Mouse (Mus musculus): ENCODE measurements around the gene Ice1. TPM values are rescaled to one million over a fixed set of nuclear protein-coding genes. Genes with fewer than 3 reads are reported as not detected.

Ice1 gene
- polyA plus RNA-seq, 1 experiment, result 52.2 TPM

- no peak overlapping the region for H3K4me3 ChIP-seq (ENCODE audit: insufficient read depth, low read length)
- no peak overlapping the region for H3K27ac ChIP-seq (ENCODE audit: insufficient read depth, low read length)
- peaks cover 8% of the 10 kb centered on the region for H3K4me1 ChIP-seq (ENCODE audit: control insufficient read depth, insufficient read depth, low read length)
- TF ChIP-seq POLR2A (IDR thresholded peaks at IDR 0.05; ENCODE audit: low read depth, low read length) (no peak), CTCF (IDR thresholded peaks at IDR 0.05; ENCODE audit: borderline replicate concordance, insufficient read depth, low read length) (no peak)
These were observed 22.3 kb upstream of the Ice1 start for GRCm38 (mm10) chr13:70659715-70660114.

GRCm38 (mm10) chr13:70656741-70657140 lies 19.3 kb upstream of the Ice1 start:
- TF ChIP-seq CTCF (IDR thresholded peaks at IDR 0.05; ENCODE audit: borderline replicate concordance, insufficient read depth, low read length), result no peak
- TF ChIP-seq POLR2A (IDR thresholded peaks at IDR 0.05; ENCODE audit: low read depth, low read length), result no peak
- Histone ChIP-seq H3K27ac (ENCODE audit: insufficient read depth, low read length) (no peak overlapping the region), H3K4me1 (ENCODE audit: control insufficient read depth, insufficient read depth, low read length) (peaks cover 16% of the 10 kb centered on the region), H3K4me3 (ENCODE audit: insufficient read depth, low read length) (no peak overlapping the region)

DNA sequence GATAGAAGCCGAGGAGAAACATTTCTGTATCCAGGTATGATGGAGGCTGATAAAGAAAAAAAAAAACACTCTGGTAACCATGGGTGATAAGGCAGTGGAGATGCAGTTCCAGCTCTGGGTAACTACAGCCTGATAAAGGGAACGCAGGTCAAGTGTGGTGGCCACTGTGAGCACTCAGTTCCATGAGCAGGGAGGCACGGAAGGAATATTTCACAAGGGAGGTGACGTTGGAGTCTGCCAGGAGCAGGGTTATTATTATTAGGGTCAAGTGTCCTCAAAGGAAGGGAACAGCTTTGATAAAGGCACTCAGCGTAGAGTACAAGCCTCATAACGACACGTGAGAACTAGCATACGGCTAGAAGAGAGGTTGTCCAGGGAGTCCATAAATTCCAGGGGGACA lies 18.9 kb upstream of the Ice1 start:
- Histone ChIP-seq H3K4me3 (ENCODE audit: insufficient read depth, low read length) (no peak overlapping the region), H3K27ac (ENCODE audit: insufficient read depth, low read length) (peak overlapping the region; percentile 72), H3K4me1 (ENCODE audit: control insufficient read depth, insufficient read depth, low read length) (peaks cover 16% of the 10 kb centered on the region)
- TF ChIP-seq POLR2A (IDR thresholded peaks at IDR 0.05; ENCODE audit: low read depth, low read length) (no peak), CTCF (IDR thresholded peaks at IDR 0.05; ENCODE audit: borderline replicate concordance, insufficient read depth, low read length) (no peak)

GRCm38 (mm10) chr13:70655570-70655969 lies 18.1 kb upstream of the Ice1 start:
- Histone ChIP-seq H3K27ac (ENCODE audit: insufficient read depth, low read length) (peak overlapping the region; percentile 84), H3K4me1 (ENCODE audit: control insufficient read depth, insufficient read depth, low read length) (peaks cover 16% of the 10 kb centered on the region), H3K4me3 (ENCODE audit: insufficient read depth, low read length) (no peak overlapping the region)
- TF ChIP-seq CTCF (IDR thresholded peaks at IDR 0.05; ENCODE audit: borderline replicate concordance, insufficient read depth, low read length) (no peak), POLR2A (IDR thresholded peaks at IDR 0.05; ENCODE audit: low read depth, low read length) (no peak)

GRCm38 (mm10) chr13:70654091-70654770 lies 16.8 kb upstream of the Ice1 start:
- H3K27ac ChIP-seq (ENCODE audit: insufficient read depth, low read length), result peak overlapping the region; percentile 84
- peaks cover 16% of the 10 kb centered on the region for H3K4me1 ChIP-seq (ENCODE audit: control insufficient read depth, insufficient read depth, low read length)
- no peak overlapping the region for H3K4me3 ChIP-seq (ENCODE audit: insufficient read depth, low read length)
- TF ChIP-seq CTCF (IDR thresholded peaks at IDR 0.05; ENCODE audit: borderline replicate concordance, insufficient read depth, low read length) (no peak), POLR2A (IDR thresholded peaks at IDR 0.05; ENCODE audit: low read depth, low read length) (no peak)

GRCm38 (mm10) chr13:70653457-70653856 lies 16.0 kb upstream of the Ice1 start:
- H3K4me1 ChIP-seq (ENCODE audit: control insufficient read depth, insufficient read depth, low read length), result peaks cover 16% of the 10 kb centered on the region
- H3K4me3 ChIP-seq (ENCODE audit: insufficient read depth, low read length), result no peak overlapping the region
- H3K27ac ChIP-seq (ENCODE audit: insufficient read depth, low read length), result no peak overlapping the region
- TF ChIP-seq POLR2A (IDR thresholded peaks at IDR 0.05; ENCODE audit: low read depth, low read length) (no peak), CTCF (IDR thresholded peaks at IDR 0.05; ENCODE audit: borderline replicate concordance, insufficient read depth, low read length) (no peak)

- Histone ChIP-seq H3K4me1 (ENCODE audit: control insufficient read depth, insufficient read depth, low read length) (peaks cover 12% of the 10 kb centered on the region), H3K4me3 (ENCODE audit: insufficient read depth, low read length) (no peak overlapping the region), H3K27ac (ENCODE audit: insufficient read depth, low read length) (no peak overlapping the region)
- TF ChIP-seq CTCF (IDR thresholded peaks at IDR 0.05; ENCODE audit: borderline replicate concordance, insufficient read depth, low read length), result no peak
- no peak for TF ChIP-seq POLR2A (IDR thresholded peaks at IDR 0.05; ENCODE audit: low read depth, low read length)
These were observed 12.6 kb upstream of the Ice1 start for GRCm38 (mm10) chr13:70650011-70650436.

GRCm38 (mm10) chr13:70645968-70646505 lies 8.6 kb upstream of the Ice1 start:
- no peak overlapping the region for H3K27ac ChIP-seq (ENCODE audit: insufficient read depth, low read length)
- TF ChIP-seq CTCF (IDR thresholded peaks at IDR 0.05; ENCODE audit: borderline replicate concordance, insufficient read depth, low read length) (no peak), POLR2A (IDR thresholded peaks at IDR 0.05; ENCODE audit: low read depth, low read length) (no peak)
- H3K4me3 ChIP-seq (ENCODE audit: insufficient read depth, low read length), result no peak overlapping the region
- H3K4me1 ChIP-seq (ENCODE audit: control insufficient read depth, insufficient read depth, low read length), result no peaks in the 10 kb centered on the region; the same call in 1 of the 2 replicates

DNA sequence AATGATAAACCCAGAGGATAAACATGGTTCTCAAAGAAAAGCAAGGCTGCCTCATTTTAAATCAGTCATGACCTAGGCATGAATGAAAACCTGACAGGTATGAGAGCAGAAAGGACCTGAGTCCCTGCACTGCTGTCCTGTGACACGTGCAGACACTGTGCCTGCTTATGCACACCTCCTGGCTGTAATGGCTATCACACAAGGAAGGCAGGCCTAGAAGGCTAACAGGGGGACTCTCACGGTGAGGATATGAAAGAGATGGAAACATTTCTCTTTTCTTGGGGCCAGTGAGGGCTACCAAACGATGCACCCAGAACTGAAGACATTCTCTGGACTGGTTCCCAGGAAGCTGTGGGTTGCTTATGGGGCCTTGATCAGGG lies 6.6 kb upstream of the Ice1 start:
- Histone ChIP-seq H3K4me3 (ENCODE audit: insufficient read depth, low read length) (no peak overlapping the region), H3K4me1 (ENCODE audit: control insufficient read depth, insufficient read depth, low read length) (no peaks in the 10 kb centered on the region; the same call in 1 of the 2 replicates), H3K27ac (ENCODE audit: insufficient read depth, low read length) (no peak overlapping the region)
- TF ChIP-seq CTCF (IDR thresholded peaks at IDR 0.05; ENCODE audit: borderline replicate concordance, insufficient read depth, low read length), result no peak
- TF ChIP-seq POLR2A (IDR thresholded peaks at IDR 0.05; ENCODE audit: low read depth, low read length), result no peak

- H3K27ac ChIP-seq (ENCODE audit: insufficient read depth, low read length), result no peak overlapping the region
- TF ChIP-seq CTCF (IDR thresholded peaks at IDR 0.05; ENCODE audit: borderline replicate concordance, insufficient read depth, low read length) (0 out of 2 replicates have a peak, but pooled peaks have one; percentile 12), POLR2A (IDR thresholded peaks at IDR 0.05; ENCODE audit: low read depth, low read length) (no peak)
- H3K4me3 ChIP-seq (ENCODE audit: insufficient read depth, low read length), result no peak overlapping the region
- H3K4me1 ChIP-seq (ENCODE audit: control insufficient read depth, insufficient read depth, low read length), result peaks cover 1% of the 10 kb centered on the region; the same call in 1 of the 2 replicates
These were observed 6.1 kb upstream of the Ice1 start for GRCm38 (mm10) chr13:70643408-70644082.

Data from embryonic fibroblast, embryonic 13.5 days (primary cell).